Mouse (Mus musculus): ENCODE data around the gene Ttc39a. TPM values are rescaled to one million over a fixed set of nuclear protein-coding genes. Genes with fewer than 3 reads are reported as not detected.

Gene Ttc39a
- polyA plus RNA-seq, 1 experiment: 0.42 TPM

- TF ChIP-seq MYOG (IDR thresholded peaks at IDR 0.05; ENCODE audit: control insufficient read depth, extremely low read depth, insufficient read length): no peak
- no peak for TF ChIP-seq CEBPB (IDR thresholded peaks at IDR 0.05; ENCODE audit: low read depth)
- TF ChIP-seq MAX (IDR thresholded peaks at IDR 0.05): peak; percentile 63
- TF ChIP-seq MYOD1 (IDR thresholded peaks at IDR 0.05; ENCODE audit: control insufficient read depth, insufficient read length, low read depth): no peak
- TF ChIP-seq CTCF (IDR thresholded peaks at IDR 0.05; ENCODE audit: control insufficient read depth, insufficient read depth, insufficient read length): no peak
- TF ChIP-seq USF1 (IDR thresholded peaks at IDR 0.05; ENCODE audit: low read depth): peak; percentile 77
- TF ChIP-seq FOSL1 (IDR thresholded peaks at IDR 0.05; ENCODE audit: insufficient read depth, low read length, poor library complexity, severe bottlenecking): peak; percentile 54
- Histone ChIP-seq H3K79me3 (ENCODE audit: low read depth) (no peaks in the 10 kb centered on the region), H3K36me3 (ENCODE audit: control insufficient read depth, insufficient read depth) (no peaks in the 10 kb centered on the region), H3ac (ENCODE audit: control insufficient read depth, insufficient read length, low read depth) (peak overlapping the region; percentile 2), H3K27me3 (ENCODE audit: control insufficient read depth, insufficient read depth, insufficient read length) (no peaks in the 10 kb centered on the region), H3K79me2 (ENCODE audit: control insufficient read depth, insufficient read depth) (no peaks in the 10 kb centered on the region), H3K4me3 (ENCODE audit: insufficient read depth, poor library complexity, severe bottlenecking) (no peak overlapping the region)
Measured at GRCm38 (mm10) chr4:109406054-109406485, 353 bp upstream of the Ttc39a start.

- no peaks in the 10 kb centered on the region for H3K79me2 ChIP-seq (ENCODE audit: control insufficient read depth, insufficient read depth)
- H3K79me3 ChIP-seq (ENCODE audit: low read depth): no peaks in the 10 kb centered on the region
- peak overlapping the region; percentile 30 for H3K4me3 ChIP-seq (ENCODE audit: insufficient read depth, poor library complexity, severe bottlenecking)
- no peaks in the 10 kb centered on the region for H3K27me3 ChIP-seq (ENCODE audit: control insufficient read depth, insufficient read depth, insufficient read length)
- H3ac ChIP-seq (ENCODE audit: control insufficient read depth, insufficient read length, low read depth): peak overlapping the region; percentile 59
- no peaks in the 10 kb centered on the region for H3K36me3 ChIP-seq (ENCODE audit: control insufficient read depth, insufficient read depth)
- TF ChIP-seq CEBPB (IDR thresholded peaks at IDR 0.05; ENCODE audit: low read depth) (no peak), USF1 (IDR thresholded peaks at IDR 0.05; ENCODE audit: low read depth) (no peak), CTCF (IDR thresholded peaks at IDR 0.05; ENCODE audit: control insufficient read depth, insufficient read depth, insufficient read length) (no peak), MYOD1 (IDR thresholded peaks at IDR 0.05; ENCODE audit: control insufficient read depth, insufficient read length, low read depth) (no peak), MAX (IDR thresholded peaks at IDR 0.05) (no peak), MYOG (IDR thresholded peaks at IDR 0.05; ENCODE audit: control insufficient read depth, extremely low read depth, insufficient read length) (no peak), FOSL1 (IDR thresholded peaks at IDR 0.05; ENCODE audit: insufficient read depth, low read length, poor library complexity, severe bottlenecking) (no peak)
Measured at GRCm38 (mm10) chr4:109407176-109407520, 725 bp downstream of the Ttc39a start.

GRCm38 (mm10) chr4:109407701-109408485 lies 1.5 kb downstream of the Ttc39a start:
- Histone ChIP-seq H3K27me3 (ENCODE audit: control insufficient read depth, insufficient read depth, insufficient read length) (no peaks in the 10 kb centered on the region), H3K79me3 (ENCODE audit: low read depth) (no peaks in the 10 kb centered on the region), H3K36me3 (ENCODE audit: control insufficient read depth, insufficient read depth) (no peaks in the 10 kb centered on the region), H3K79me2 (ENCODE audit: control insufficient read depth, insufficient read depth) (no peaks in the 10 kb centered on the region), H3K4me3 (ENCODE audit: insufficient read depth, poor library complexity, severe bottlenecking) (no peak overlapping the region), H3ac (ENCODE audit: control insufficient read depth, insufficient read length, low read depth) (no peak overlapping the region)
- TF ChIP-seq FOSL1 (IDR thresholded peaks at IDR 0.05; ENCODE audit: insufficient read depth, low read length, poor library complexity, severe bottlenecking) (no peak), CTCF (IDR thresholded peaks at IDR 0.05; ENCODE audit: control insufficient read depth, insufficient read depth, insufficient read length) (no peak), MYOD1 (IDR thresholded peaks at IDR 0.05; ENCODE audit: control insufficient read depth, insufficient read length, low read depth) (no peak), MAX (IDR thresholded peaks at IDR 0.05) (no peak), CEBPB (IDR thresholded peaks at IDR 0.05; ENCODE audit: low read depth) (no peak), USF1 (IDR thresholded peaks at IDR 0.05; ENCODE audit: low read depth) (no peak), MYOG (IDR thresholded peaks at IDR 0.05; ENCODE audit: control insufficient read depth, extremely low read depth, insufficient read length) (no peak)

- Histone ChIP-seq H3K4me3 (ENCODE audit: insufficient read depth, poor library complexity, severe bottlenecking) (no peak overlapping the region), H3K27me3 (ENCODE audit: control insufficient read depth, insufficient read depth, insufficient read length) (no peaks in the 10 kb centered on the region), H3ac (ENCODE audit: control insufficient read depth, insufficient read length, low read depth) (no peak overlapping the region), H3K79me2 (ENCODE audit: control insufficient read depth, insufficient read depth) (no peaks in the 10 kb centered on the region), H3K79me3 (ENCODE audit: low read depth) (no peaks in the 10 kb centered on the region), H3K36me3 (ENCODE audit: control insufficient read depth, insufficient read depth) (no peaks in the 10 kb centered on the region)
- TF ChIP-seq FOSL1 (IDR thresholded peaks at IDR 0.05; ENCODE audit: insufficient read depth, low read length, poor library complexity, severe bottlenecking) (no peak), MAX (IDR thresholded peaks at IDR 0.05) (no peak), USF1 (IDR thresholded peaks at IDR 0.05; ENCODE audit: low read depth) (no peak)
Measured at GRCm38 (mm10) chr4:109410681-109411376, 4.4 kb downstream of the Ttc39a start.

GRCm38 (mm10) chr4:109411377-109411967 lies 5.0 kb downstream of the Ttc39a start:
- TF ChIP-seq MYOG (IDR thresholded peaks at IDR 0.05; ENCODE audit: control insufficient read depth, extremely low read depth, insufficient read length) (no peak), MAX (IDR thresholded peaks at IDR 0.05) (no peak), CTCF (IDR thresholded peaks at IDR 0.05; ENCODE audit: control insufficient read depth, insufficient read depth, insufficient read length) (no peak), MYOD1 (IDR thresholded peaks at IDR 0.05; ENCODE audit: control insufficient read depth, insufficient read length, low read depth) (no peak), FOSL1 (IDR thresholded peaks at IDR 0.05; ENCODE audit: insufficient read depth, low read length, poor library complexity, severe bottlenecking) (no peak), CEBPB (IDR thresholded peaks at IDR 0.05; ENCODE audit: low read depth) (no peak), USF1 (IDR thresholded peaks at IDR 0.05; ENCODE audit: low read depth) (no peak)
- Histone ChIP-seq H3K79me3 (ENCODE audit: low read depth) (no peaks in the 10 kb centered on the region), H3K4me3 (ENCODE audit: insufficient read depth, poor library complexity, severe bottlenecking) (no peak overlapping the region), H3K36me3 (ENCODE audit: control insufficient read depth, insufficient read depth) (no peaks in the 10 kb centered on the region), H3ac (ENCODE audit: control insufficient read depth, insufficient read length, low read depth) (no peak overlapping the region), H3K79me2 (ENCODE audit: control insufficient read depth, insufficient read depth) (no peaks in the 10 kb centered on the region), H3K27me3 (ENCODE audit: control insufficient read depth, insufficient read depth, insufficient read length) (no peaks in the 10 kb centered on the region)

Data from C2C12 (cell line).